Comparison of ENCODE assay signal across 16 mouse cellular contexts in the genomic region with DNA sequence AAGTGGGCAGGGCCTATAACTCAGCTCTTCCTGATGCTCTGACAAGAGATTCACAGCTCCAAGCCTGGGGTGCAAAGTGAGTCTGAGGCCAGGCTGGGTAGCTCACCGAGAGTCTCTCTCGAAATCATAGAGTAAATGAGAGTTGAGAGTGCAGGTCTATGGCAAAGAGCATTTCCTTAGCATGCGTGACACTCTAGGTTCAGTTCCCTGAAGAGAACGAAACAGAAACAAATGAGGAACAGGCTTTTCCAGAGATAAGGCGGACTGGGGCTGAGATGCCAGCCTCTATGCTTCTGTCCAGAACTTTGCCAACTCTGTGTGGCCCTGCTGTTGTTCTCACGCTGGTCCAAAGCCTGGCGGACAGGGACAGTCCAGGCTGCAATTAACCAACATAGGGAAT.
"Had no signal": no experiment of that assay in that cellular context is flagged by ENCODE, and none has a peak within 500 bp of the region (broad histone marks: within the 10 kb centered on the region; RNA-seq: fewer than 3 reads in every experiment).

No protein-coding gene starts in this region.

- H3K36me3 ChIP-seq: limb, embryonic 15.5 days; midbrain, embryonic 10.5 days; midbrain, embryonic 15.5 days had no signal

- H3K27ac ChIP-seq: kidney, postnatal 0 days; limb, embryonic 15.5 days; liver, embryonic 14.5 days; midbrain, embryonic 10.5 days; midbrain, embryonic 15.5 days had no signal

- H3K4me3 ChIP-seq: limb, embryonic 15.5 days; midbrain, embryonic 10.5 days; midbrain, embryonic 15.5 days had no signal

- H3K9me3 ChIP-seq: limb, embryonic 15.5 days; midbrain, embryonic 10.5 days; midbrain, embryonic 15.5 days had no signal

- H3K27me3 ChIP-seq: limb, embryonic 15.5 days; midbrain, embryonic 15.5 days had no signal

- H3K9ac ChIP-seq: limb, embryonic 15.5 days; liver, embryonic 14.5 days; lung, embryonic 14.5 days; midbrain, embryonic 15.5 days had no signal

- H3K4me1 ChIP-seq: limb, embryonic 15.5 days had no signal

- H3K4me2 ChIP-seq: limb, embryonic 15.5 days; lung, embryonic 14.5 days; midbrain, embryonic 15.5 days had no signal

- DNase-seq: kidney, adult 11 months; kidney, adult 9 months; kidney, postnatal 36 days; layer of hippocampus, adult 9-11 months; layer of hippocampus, postnatal 36 days; lung, embryonic 14.5 days; lung, postnatal 10 days; lung, postnatal 4 days; spleen, adult 18-20 months; thymus, adult 18-20 months; thymus, postnatal 14 days had no signal

- ATAC-seq: midbrain, embryonic 15.5 days had no signal
